24 mouse cellular contexts compared by ENCODE assay signal in the genomic region with DNA sequence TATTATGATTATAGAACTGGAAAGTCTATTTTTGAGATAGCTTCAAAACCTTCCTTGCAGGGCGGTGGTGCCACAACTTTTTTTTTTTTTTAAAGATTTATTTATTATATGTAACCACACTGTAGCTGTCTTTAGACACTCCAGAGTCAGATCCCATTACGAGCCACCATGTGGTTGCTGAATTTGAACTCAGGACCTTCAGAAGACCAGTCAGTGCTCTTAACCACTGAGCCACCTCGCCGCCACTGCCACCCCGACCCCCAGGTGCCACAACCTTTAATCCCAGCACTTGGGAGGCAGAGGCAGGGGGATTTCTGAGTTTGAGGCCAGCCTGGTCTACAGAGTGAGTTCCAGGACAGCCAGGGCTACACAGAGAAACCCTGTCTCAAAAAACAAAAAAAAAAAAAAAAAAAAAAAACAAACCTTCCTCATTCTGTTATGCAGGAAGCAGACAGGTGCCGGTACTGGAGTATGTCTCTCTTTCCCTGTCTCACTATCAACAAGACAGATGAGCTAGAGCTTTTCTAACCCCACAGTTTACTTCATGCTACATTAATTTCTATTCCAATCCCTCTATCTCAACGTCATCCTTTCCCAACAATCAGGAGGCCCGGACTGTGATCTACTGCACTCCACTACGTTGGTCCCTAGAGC. TPM values are rescaled to one million over a fixed set of nuclear protein-coding genes. Genes with fewer than 3 reads are reported as not detected.
DNase-seq lines count a peak whose midpoint lies in the region; ATAC-seq and TF ChIP-seq lines count a peak whose summit lies in the region.
"Had no signal": no experiment of that assay in that cellular context is flagged by ENCODE, and none has a peak within 500 bp of the region (broad histone marks: within the 10 kb centered on the region; RNA-seq: fewer than 3 reads in every experiment).

No protein-coding gene starts in this region.

- TF ChIP-seq POLR2A in CH12.LX (IDR thresholded peaks at IDR 0.05; ENCODE audit: low read depth, low read length) = no peak

- peak overlapping the region; percentile 64 for H3K9ac ChIP-seq in CH12.LX (ENCODE audit: insufficient read depth, low read depth)
- peak overlapping the region; percentile 32; the same call in 1 of the 2 replicates for H3K9ac ChIP-seq in ES-E14 (ENCODE audit: insufficient read depth, low read depth, low read length, poor library complexity, severe bottlenecking)
- no peak overlapping the region for H3K9ac ChIP-seq in kidney, embryonic 16.5 days (replicated peaks; ENCODE audit: low read length)
- H3K9ac ChIP-seq: embryonic facial prominence, embryonic 13.5 days; embryonic facial prominence, embryonic 15.5 days; forebrain, embryonic 12.5 days had no signal

- H3K4me1 ChIP-seq in CH12.LX (ENCODE audit: control insufficient read depth in 1 of 2, insufficient read depth in 2 of 2) (peaks cover 4 to 41% of the 10 kb centered on the region in 2 experiments; a peak in 3 of 4 replicates), E14TG2a.4 (replicated peaks; ENCODE audit: low read depth, low read length) (peaks cover 75% of the 10 kb centered on the region), ES-E14 (ENCODE audit: control insufficient read depth in 2 of 2, insufficient read depth in 2 of 2, low read length in 2 of 2, poor library complexity in 1 of 2) (peaks cover 1 to 6% of the 10 kb centered on the region in 2 experiments; a peak in 1 of 4 replicates)
- no peaks in the 10 kb centered on the region for H3K4me1 ChIP-seq in kidney, embryonic 16.5 days (ENCODE audit: insufficient read depth, low read length)

- dilution Hi-C loops in CH12.LX (cut with MboI; ENCODE audit: extremely low pct_ligation_motif_present, extremely low pct_unique_long_range_greater_than_20kb, low sequenced_read_pairs) = no loop called here

- H3K79me2 ChIP-seq in CH12.LX (replicated peaks; ENCODE audit: control insufficient read depth, extremely low read depth, insufficient read depth, poor library complexity, severe bottlenecking) = peaks cover 66% of the 10 kb centered on the region

- H3K27ac ChIP-seq in CH12.LX (ENCODE audit: insufficient read depth, low read depth) (peak overlapping the region; percentile 74), ES-E14 (ENCODE audit: insufficient read depth, low read depth, low read length, poor library complexity, severe bottlenecking) (peak overlapping the region; percentile 25; the same call in 1 of the 2 replicates)
- no peak overlapping the region for H3K27ac ChIP-seq in kidney, embryonic 16.5 days (ENCODE audit: low read length)
- H3K27ac ChIP-seq: embryonic facial prominence, embryonic 13.5 days; embryonic facial prominence, embryonic 15.5 days; forebrain, embryonic 10.5 days; forebrain, embryonic 12.5 days had no signal

- H3K4me3 ChIP-seq in CH12.LX (replicated peaks in 1 of 3; ENCODE audit: low read depth in 2 of 3, low read length in 2 of 3, poor library complexity in 1 of 3) (peak overlapping the region; percentile 48 to 53 (median 52)), E14TG2a.4 (replicated peaks; ENCODE audit: low read length) (peak overlapping the region; percentile 82), ES-E14 (ENCODE audit: insufficient read depth in 1 of 2, low read depth in 1 of 2, low read length in 2 of 2, poor library complexity in 1 of 2, severe bottlenecking in 1 of 2) (peak overlapping the region; percentile 46 to 50)
- H3K4me3 ChIP-seq in kidney, embryonic 16.5 days (ENCODE audit: low read length) = no peak overlapping the region
- H3K4me3 ChIP-seq: embryonic facial prominence, embryonic 13.5 days; embryonic facial prominence, embryonic 15.5 days; erythroblast, embryonic 14.5 days; forebrain, embryonic 10.5 days; forebrain, embryonic 12.5 days had no signal

- DNase-seq in CH12.LX (ENCODE audit: extremely low read depth) (no peak), ES-E14 (ENCODE audit: low read depth, low spot score) (no peak)
- DNase-seq in adrenal gland, adult 8-10 months = no peak
- DNase-seq: adrenal gland, postnatal 10 days; adrenal gland, postnatal 25 days; cerebellum, adult 11 months; cerebellum, adult 18-20 months; cerebellum, adult 8-10 months; cerebellum, adult 9-11 months; cerebellum, postnatal 14 days; cerebellum, postnatal 36 days; embryo, embryonic 11 days had no signal

- H3K36me3 ChIP-seq in CH12.LX (replicated peaks in 1 of 2; ENCODE audit: control insufficient read depth in 1 of 2, insufficient read depth in 1 of 2, low read length in 1 of 2) = peaks cover 28 to 47% of the 10 kb centered on the region in 2 experiments
- peaks cover 67% of the 10 kb centered on the region for H3K36me3 ChIP-seq in E14TG2a.4 (ENCODE audit: insufficient read depth, low read length)
- H3K36me3 ChIP-seq in ES-E14 (ENCODE audit: control insufficient read depth, insufficient read depth, low read length, poor library complexity, severe bottlenecking) = peaks cover 17% of the 10 kb centered on the region
- peaks cover 43% of the 10 kb centered on the region for H3K36me3 ChIP-seq in kidney, embryonic 16.5 days (ENCODE audit: insufficient read depth, low read length)

- H3K27me3 ChIP-seq in CH12.LX (replicated peaks) = no peaks in the 10 kb centered on the region
- no peaks in the 10 kb centered on the region for H3K27me3 ChIP-seq in E14TG2a.4 (ENCODE audit: insufficient read depth, low read length)
- H3K27me3 ChIP-seq in kidney, embryonic 16.5 days (ENCODE audit: insufficient read depth, low read length) = no peaks in the 10 kb centered on the region
- H3K27me3 ChIP-seq: embryonic facial prominence, embryonic 13.5 days; embryonic facial prominence, embryonic 15.5 days; forebrain, embryonic 12.5 days; Patski had no signal

- TF ChIP-seq CTCF in CH12.LX (conservative IDR thresholded peaks at IDR 0.05 in 1 of 2, IDR thresholded peaks at IDR 0.05 in 1 of 2; ENCODE audit: low read depth in 2 of 2, low read length in 2 of 2) (no peak), E14TG2a.4 (conservative IDR thresholded peaks at IDR 0.05; ENCODE audit: low read length) (no peak)

- no peak for ATAC-seq in kidney, embryonic 16.5 days (ENCODE audit: low FRiP score, low TSS enrichment)
- no peak for ATAC-seq in megakaryocyte-erythroid progenitor cell, adult 5-6 weeks (replicated peaks; ENCODE audit: low FRiP score, low TSS enrichment, poor library complexity, severe bottlenecking)
- ATAC-seq: activated CD4-positive, CD25-positive, alpha-beta regulatory T cell, adult 4 months; forebrain, embryonic 14.5 days; forebrain, embryonic 16.5 days; Patski had no signal

- peak overlapping the region; percentile 71 for H3K4me2 ChIP-seq in CH12.LX (ENCODE audit: insufficient read depth, low read depth, poor library complexity, severe bottlenecking)
- no peak overlapping the region for H3K4me2 ChIP-seq in kidney, embryonic 16.5 days (replicated peaks; ENCODE audit: low read depth, low read length)
- H3K4me2 ChIP-seq: embryonic facial prominence, embryonic 13.5 days; embryonic facial prominence, embryonic 15.5 days; forebrain, embryonic 12.5 days had no signal

- in situ Hi-C loops in CH12.LX (cut with MboI; ENCODE audit: low pct_ligation_motif_present, low pct_unique_long_range_greater_than_20kb, low sequenced_read_pairs) = no loop called here
- in situ Hi-C loops in ES-E14 (cut with MboI; ENCODE audit: low sequenced_read_pairs in 2 of 2, unreplicated experiment in 2 of 2) = no loop called here

- H3K9me3 ChIP-seq in CH12.LX (replicated peaks; ENCODE audit: low read length) = peaks cover 1% of the 10 kb centered on the region
- no peaks in the 10 kb centered on the region for H3K9me3 ChIP-seq in E14TG2a.4 (ENCODE audit: low read length)
- H3K9me3 ChIP-seq in ES-E14 (ENCODE audit: control insufficient read depth, insufficient read depth, low read depth, low read length) = no peaks in the 10 kb centered on the region
- H3K9me3 ChIP-seq in kidney, embryonic 16.5 days (ENCODE audit: low read length) = no peaks in the 10 kb centered on the region
- H3K9me3 ChIP-seq: embryonic facial prominence, embryonic 13.5 days; embryonic facial prominence, embryonic 15.5 days; forebrain, embryonic 10.5 days; forebrain, embryonic 12.5 days had no signal

- no peak for TF ChIP-seq RAD21 in CH12.LX (IDR thresholded peaks at IDR 0.05; ENCODE audit: low read depth, low read length)

- TF ChIP-seq EP300 in CH12.LX (IDR thresholded peaks at IDR 0.05; ENCODE audit: low read length) = no peak

- WGBS in kidney, embryonic 16.5 days = 83% methylated on average over 9 of the region's 9 CpGs

TF ChIP-seq in CH12.LX, 34 proteins besides CTCF, POLR2A, EP300 and RAD21 (continues in another document):
- TF ChIP-seq CHD1 (IDR thresholded peaks at IDR 0.05; ENCODE audit: low read depth, low read length) (peak; percentile 71; the same call in 1 of the 2 replicates), MXI1 (IDR thresholded peaks at IDR 0.05; ENCODE audit: low read depth, low read length) (no peak), SIN3A (IDR thresholded peaks at IDR 0.05; ENCODE audit: low read length) (peak; percentile 57; the same call in 1 of the 2 replicates), ZNF384 (IDR thresholded peaks at IDR 0.05; ENCODE audit: low read depth, low read length) (peak; percentile 80; the same call in 1 of the 2 replicates)

TF ChIP-seq in ES-E14, 5 proteins besides CTCF, POLR2A, EP300 and RAD21:
- TF ChIP-seq ZNF384 (IDR thresholded peaks at IDR 0.05; ENCODE audit: low read depth, low read length) (peak; percentile 66), MAFK (IDR thresholded peaks at IDR 0.05; ENCODE audit: insufficient read depth, low read depth, low read length) (no peak)

RNA-seq across cellular contexts. Expression of a gene that starts 13.5 kb away (rescaled TPM):
- total RNA-seq in CH12.LX (2012; rRNA removed) (84.5 and 107 TPM in 2 replicates), CH12.LX (2014; rRNA removed) (66.5 and 68.3 TPM in 2 replicates), ES-E14 (2012; rRNA removed) (136 and 254 TPM in 2 replicates)
- polyA plus RNA-seq in CH12.LX (2012; ENCODE audit: insufficient read length, low read depth) = 78.9 and 79.0 TPM in 2 replicates
- 27.2 and 29.0 TPM in 2 replicates for polyA plus RNA-seq in kidney, embryonic 16.5 days (2015; fragmentation: Nextera tagmentation; extraction: Ambion mirVana)
- 126 and 190 TPM in 2 replicates for total RNA-seq in megakaryocyte-erythroid progenitor cell, adult 5-6 weeks (2014; fragmentation: Nextera tagmentation)
- total RNA-seq in megakaryocyte-erythroid progenitor cell, adult 5-6 weeks (2017) = 110 and 145 TPM in 2 replicates
- 100 to 1,000 TPM in 2 of 4 experiments, 10 to 100 TPM in 2; 58.6 to 172 (median 91.8) TPM for total RNA-seq in adrenal gland, adult 8-10 months (2022)

RNA-seq across cellular contexts. Expression of a gene that starts 28.6 kb away (rescaled TPM):
- total RNA-seq in CH12.LX (2012; rRNA removed) = 15.9 and 16.5 TPM in 2 replicates
- 7.2 and 8.7 TPM in 2 replicates for total RNA-seq in CH12.LX (2014; rRNA removed)
- polyA plus RNA-seq in CH12.LX (2012; ENCODE audit: insufficient read length, low read depth) = 9.2 and 12.0 TPM in 2 replicates
- total RNA-seq in ES-E14 (2012; rRNA removed) = 3.1 and 4.7 TPM in 2 replicates
- 5.1 and 5.8 TPM in 2 replicates for polyA plus RNA-seq in kidney, embryonic 16.5 days (2015; fragmentation: Nextera tagmentation; extraction: Ambion mirVana)
- 3.5 and 4.0 TPM in 2 replicates for total RNA-seq in megakaryocyte-erythroid progenitor cell, adult 5-6 weeks (2014; fragmentation: Nextera tagmentation)
- 0.33 and 0.88 TPM in 2 replicates for total RNA-seq in megakaryocyte-erythroid progenitor cell, adult 5-6 weeks (2017)
- total RNA-seq in adrenal gland, adult 8-10 months (2022) = 10 to 100 TPM in 2 of 4 experiments, 1 to 10 TPM in 2; 6.1 to 12.5 (median 8.5) TPM
